Comparison of ENCODE assay signal across 10 mouse cellular contexts in genomic region chr9:15964198-15964597, GRCm38 (mm10).
DNase-seq lines count a peak whose midpoint lies in the region; ATAC-seq and TF ChIP-seq lines count a peak whose summit lies in the region.
"Had no signal": no experiment of that assay in that cellular context is flagged by ENCODE, and none has a peak within 500 bp of the region (broad histone marks: within the 10 kb centered on the region; RNA-seq: fewer than 3 reads in every experiment).

No protein-coding gene starts in this region.

- H3K9ac ChIP-seq in hindbrain, embryonic 15.5 days: no peak overlapping the region
- no peak overlapping the region for H3K9ac ChIP-seq in forebrain, embryonic 16.5 days (replicated peaks; ENCODE audit: low read depth, low read length)
- H3K9ac ChIP-seq in heart, embryonic 12.5 days: no peak overlapping the region

- no peak overlapping the region for H3K4me3 ChIP-seq in hindbrain, embryonic 15.5 days
- H3K4me3 ChIP-seq in forebrain, embryonic 16.5 days (replicated peaks; ENCODE audit: low read length): no peak overlapping the region
- no peak overlapping the region for H3K4me3 ChIP-seq in heart, embryonic 12.5 days
- H3K4me3 ChIP-seq in layer of hippocampus, adult 2 months: no peak overlapping the region

- H3K36me3 ChIP-seq in hindbrain, embryonic 15.5 days: no peaks in the 10 kb centered on the region; the same call in 1 of the 2 replicates
- peaks cover 7% of the 10 kb centered on the region for H3K36me3 ChIP-seq in forebrain, embryonic 16.5 days (ENCODE audit: control insufficient read depth, insufficient read depth)
- H3K36me3 ChIP-seq in heart, embryonic 12.5 days: no peaks in the 10 kb centered on the region

- no peaks in the 10 kb centered on the region for H3K4me1 ChIP-seq in hindbrain, embryonic 15.5 days (replicated peaks)
- no peaks in the 10 kb centered on the region for H3K4me1 ChIP-seq in forebrain, embryonic 16.5 days (replicated peaks; ENCODE audit: control insufficient read depth, insufficient read depth, low read length)
- H3K4me1 ChIP-seq in heart, embryonic 12.5 days (replicated peaks): no peaks in the 10 kb centered on the region

- no peaks in the 10 kb centered on the region for H3K9me3 ChIP-seq in hindbrain, embryonic 15.5 days
- no peaks in the 10 kb centered on the region for H3K9me3 ChIP-seq in forebrain, embryonic 16.5 days (ENCODE audit: control insufficient read depth, low read length)
- H3K9me3 ChIP-seq in heart, embryonic 12.5 days (replicated peaks): no peaks in the 10 kb centered on the region

- no peak overlapping the region for H3K4me2 ChIP-seq in hindbrain, embryonic 15.5 days
- no peak overlapping the region for H3K4me2 ChIP-seq in forebrain, embryonic 16.5 days (ENCODE audit: low read length)
- H3K4me2 ChIP-seq in heart, embryonic 12.5 days: no peak overlapping the region

- H3K27me3 ChIP-seq in hindbrain, embryonic 15.5 days: no peaks in the 10 kb centered on the region
- H3K27me3 ChIP-seq in forebrain, embryonic 16.5 days (replicated peaks; ENCODE audit: control insufficient read depth, insufficient read depth, low read length): no peaks in the 10 kb centered on the region
- no peaks in the 10 kb centered on the region for H3K27me3 ChIP-seq in heart, embryonic 12.5 days (replicated peaks)

- 52% methylated on average over 3 of the region's 3 CpGs for WGBS in hindbrain, embryonic 15.5 days
- WGBS in forebrain, embryonic 16.5 days: 87% methylated on average over 3 of the region's 3 CpGs
- 64% methylated on average over 3 of the region's 3 CpGs for WGBS in heart, embryonic 12.5 days

- TF ChIP-seq CTCF in layer of hippocampus, adult 2 months (conservative IDR thresholded peaks at IDR 0.05): no peak

- DNase-seq in urinary bladder, postnatal 14 days (ENCODE audit: low spot score): peak; percentile 3
- DNase-seq in urinary bladder, postnatal 25 days (ENCODE audit: low spot score): no peak
- DNase-seq in kidney, postnatal 4 days: peak; percentile 7 to 36
- no peak for DNase-seq in layer of hippocampus, adult 2 months (ENCODE audit: low spot score in 2 of 2)
- DNase-seq in left cerebral cortex, adult 11 months (ENCODE audit: low spot score): no peak
- DNase-seq: lung, postnatal 10 days; right cerebral cortex, postnatal 14 days had no signal

- 0 out of 2 replicates have a peak, but pooled peaks have one; percentile 42 for ATAC-seq in hindbrain, embryonic 15.5 days (ENCODE audit: low FRiP score, low read depth)
- no peak for ATAC-seq in forebrain, embryonic 16.5 days
- no peak for ATAC-seq in heart, embryonic 12.5 days (ENCODE audit: insufficient number of reproducible peaks, low FRiP score)

- H3K27ac ChIP-seq in hindbrain, embryonic 15.5 days (replicated peaks): no peak overlapping the region; the same call in 1 of the 2 replicates
- no peak overlapping the region for H3K27ac ChIP-seq in forebrain, embryonic 16.5 days (ENCODE audit: low read length)
- no peak overlapping the region for H3K27ac ChIP-seq in heart, embryonic 12.5 days (ENCODE audit: poor library complexity, severe bottlenecking)
- no peak overlapping the region for H3K27ac ChIP-seq in layer of hippocampus, adult 2 months

Comparison
In these comparisons a context has a peak if more than half of its experiments do, and no peak if none do; other contexts are left out.
1. DNase-seq: peak in urinary bladder, postnatal 14 days (single experiment) and kidney, postnatal 4 days (2 of 2); none in urinary bladder, postnatal 25 days (single experiment), layer of hippocampus, adult 2 months (0 of 2) and left cerebral cortex, adult 11 months (single experiment).